Mouse (Mus musculus) kidney, postnatal 36 days (tissue): ENCODE results near the gene Card14.
"Not testable (repeated sequence)": the region's sequence is repeated elsewhere in the genome, so short reads cannot be mapped to it uniquely, and the experiment has no call there.

ENCODE experiments used
- DNase-seq, 2 experiments: peaks; one replicate each; pipeline ENCODE4 v3.0.0; 2021 to 2022; ENCODE audit warnings: mixed read lengths in 2 of 2

Gene Card14

GRCm38 (mm10) chr11:119359089-119359488 lies 51.5 kb downstream of the Card14 start:
- DNase-seq = no peak

DNA sequence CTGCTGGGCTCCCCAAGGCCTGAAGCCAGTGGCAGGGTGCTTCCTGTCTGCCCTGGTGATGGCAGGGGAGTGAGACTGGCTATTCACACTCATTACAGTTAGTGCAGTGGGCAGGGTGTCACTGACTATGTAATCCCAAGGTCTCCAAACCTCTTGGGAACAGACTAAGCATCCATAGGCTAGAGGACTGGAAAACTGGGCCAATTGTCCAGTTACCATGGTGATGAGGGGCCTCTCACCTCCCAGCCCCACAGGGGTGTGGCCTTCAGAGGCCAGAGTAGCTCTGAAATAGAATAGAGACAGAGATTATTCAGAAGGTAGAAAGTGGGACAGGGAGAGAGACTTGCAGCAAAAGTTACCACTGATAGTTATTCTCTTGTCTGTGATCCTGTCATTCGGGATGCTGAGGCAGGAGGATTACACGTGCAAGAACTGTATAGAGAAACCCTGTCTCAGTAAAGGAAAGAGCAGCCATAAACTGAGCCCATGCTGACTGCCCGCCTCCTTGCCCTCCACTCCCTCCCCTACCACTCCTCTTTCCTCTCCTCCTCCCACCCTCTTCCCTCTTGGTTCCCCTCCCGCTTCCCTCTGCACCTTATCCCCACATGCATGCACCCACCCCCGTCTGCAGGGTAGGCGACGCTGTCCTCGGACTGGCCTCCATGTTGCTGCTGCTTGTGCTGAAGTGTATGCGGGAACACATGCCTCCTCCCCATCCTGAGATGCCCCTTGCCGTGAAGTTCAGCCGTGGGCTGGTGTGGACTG lies 55.4 kb downstream of the Card14 start:
- no peak for DNase-seq

DNA sequence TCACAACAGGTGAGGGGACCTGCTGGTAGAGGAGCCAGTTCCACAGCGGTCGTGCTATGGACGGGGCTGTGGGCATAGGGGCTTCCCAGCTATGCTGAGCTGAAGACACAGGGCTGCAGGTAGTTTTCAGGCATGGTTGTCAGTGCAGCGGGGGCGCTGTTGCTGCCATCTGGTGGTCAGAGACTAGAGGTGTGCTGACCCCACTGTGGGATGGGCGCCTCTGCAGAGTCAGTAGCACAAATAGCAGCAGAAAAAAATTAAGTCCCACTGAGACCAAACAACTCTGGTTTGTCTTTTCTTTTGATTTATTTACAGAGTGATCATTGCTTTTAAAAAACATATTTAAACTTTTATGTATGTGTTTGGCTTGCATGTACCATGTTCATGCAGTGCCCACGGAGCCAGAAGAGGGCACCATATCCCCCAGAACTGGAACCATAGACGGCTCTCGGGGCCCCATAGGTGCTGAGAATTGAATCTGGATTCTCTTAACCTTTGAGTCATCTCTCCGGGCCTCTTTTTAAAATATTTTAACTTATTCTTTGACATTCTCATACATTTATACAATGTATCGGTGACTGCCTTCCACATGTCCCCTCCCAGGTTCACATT lies 56.1 kb downstream of the Card14 start:
- DNase-seq = peak; percentile 63 to 85

GRCm38 (mm10) chr11:119375425-119375824 lies 67.9 kb downstream of the Card14 start:
- no peak for DNase-seq

GRCm38 (mm10) chr11:119377326-119377725 lies 69.8 kb downstream of the Card14 start:
- DNase-seq = no peak

DNA sequence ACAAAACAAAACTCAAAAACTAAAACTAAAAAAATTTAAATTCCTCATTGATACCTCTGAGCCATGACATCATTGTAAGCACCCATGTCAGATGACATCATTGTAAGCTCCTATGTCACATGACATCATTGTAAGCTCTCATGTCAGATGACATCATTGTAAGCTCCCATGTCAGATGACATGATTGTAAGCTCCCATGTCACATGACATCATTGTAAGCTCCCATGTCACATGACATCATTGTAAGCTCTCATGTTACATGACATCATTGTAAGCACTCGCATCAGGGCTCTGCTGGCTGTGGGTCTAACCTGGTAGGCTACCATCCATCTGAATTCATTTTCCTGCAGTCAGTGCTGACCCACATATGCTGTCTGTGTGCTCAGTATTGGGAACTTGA lies 71.0 kb downstream of the Card14 start:
- no peak for DNase-seq

DNA sequence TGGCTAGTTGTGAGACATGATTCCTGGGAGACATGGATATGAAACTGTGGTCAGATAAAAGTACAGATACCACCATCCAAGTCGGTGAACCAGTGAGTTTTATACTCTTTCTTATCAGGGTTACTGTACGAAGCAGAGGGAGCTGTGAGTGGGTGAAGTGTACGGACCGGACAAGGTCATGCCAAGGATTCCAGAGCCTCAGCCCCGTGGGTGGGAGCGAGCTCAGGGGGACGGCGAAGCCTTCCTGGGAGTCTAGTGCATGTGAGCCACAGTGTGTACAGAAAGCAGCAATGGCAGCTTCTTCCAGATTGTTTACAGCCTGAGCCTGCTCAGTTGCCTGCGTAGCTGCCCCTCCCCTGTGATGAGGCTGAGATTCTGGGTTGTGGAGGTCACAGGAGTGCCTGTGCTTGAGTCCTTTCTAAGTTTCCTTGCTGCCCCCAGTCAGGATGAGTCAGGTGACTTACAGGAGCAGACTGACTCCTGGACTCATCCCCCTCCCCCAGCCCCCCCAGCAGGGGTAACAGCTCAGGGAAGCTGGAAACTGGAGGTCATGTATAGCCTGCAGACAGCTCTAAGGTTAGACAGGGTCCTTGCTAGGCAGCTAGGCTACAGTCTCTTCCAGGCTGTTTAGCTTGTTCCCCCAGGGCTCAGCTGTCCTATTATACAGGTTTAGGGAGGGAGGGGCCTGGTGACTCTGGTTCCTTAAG lies 74.2 kb downstream of the Card14 start:
- DNase-seq = no peak

DNA sequence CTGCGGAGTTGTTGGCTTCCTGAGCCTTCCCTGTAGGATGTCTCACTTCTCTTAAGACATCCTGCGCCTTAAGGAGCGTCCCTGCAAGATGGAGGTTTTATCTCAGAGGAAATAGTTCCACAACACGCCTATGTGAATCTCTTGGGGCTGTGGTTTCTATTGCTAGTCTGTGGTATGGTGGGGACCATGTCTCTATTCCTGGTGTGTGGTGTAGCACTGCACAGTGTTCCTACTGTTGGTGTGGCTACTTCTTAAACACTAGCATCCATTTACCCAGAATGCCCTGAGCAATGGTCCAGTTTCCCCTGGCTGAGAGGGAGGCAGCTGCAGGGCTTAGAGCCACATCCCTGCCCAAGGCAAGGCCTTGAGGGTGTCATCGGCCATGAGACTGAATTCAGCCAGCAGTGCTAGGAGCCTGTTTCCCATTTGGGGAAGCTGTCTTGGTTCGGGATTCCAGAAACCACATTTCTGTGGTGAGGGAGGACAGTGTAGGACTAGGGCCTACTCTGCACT lies 74.8 kb downstream of the Card14 start:
- DNase-seq = no peak

- no peak for DNase-seq
Observed at GRCm38 (mm10) chr11:119384904-119385303, 77.3 kb downstream of the Card14 start.

- DNase-seq = no peak
Observed at GRCm38 (mm10) chr11:119386306-119386705, 78.7 kb downstream of the Card14 start.

DNA sequence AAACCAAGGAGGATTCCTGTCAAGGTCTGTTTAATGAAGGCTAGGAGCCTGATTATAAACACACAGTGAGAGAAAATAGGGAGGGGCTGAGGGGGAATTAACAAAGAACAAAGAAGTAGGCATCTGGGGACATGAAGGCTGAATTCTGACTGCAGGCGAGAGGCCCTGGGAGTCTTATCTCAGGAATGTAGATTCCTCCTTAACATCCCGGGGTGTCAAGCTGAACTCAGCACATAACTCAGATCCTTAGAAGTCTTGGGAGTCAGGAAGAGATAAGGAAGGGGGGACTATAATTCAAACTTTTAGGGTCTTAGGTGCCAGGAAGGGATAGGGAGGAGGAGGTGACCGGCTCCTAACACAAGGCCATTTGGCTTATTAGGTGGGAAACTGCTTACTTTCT lies 79.7 kb downstream of the Card14 start:
- not testable (repeated sequence) for DNase-seq

DNA sequence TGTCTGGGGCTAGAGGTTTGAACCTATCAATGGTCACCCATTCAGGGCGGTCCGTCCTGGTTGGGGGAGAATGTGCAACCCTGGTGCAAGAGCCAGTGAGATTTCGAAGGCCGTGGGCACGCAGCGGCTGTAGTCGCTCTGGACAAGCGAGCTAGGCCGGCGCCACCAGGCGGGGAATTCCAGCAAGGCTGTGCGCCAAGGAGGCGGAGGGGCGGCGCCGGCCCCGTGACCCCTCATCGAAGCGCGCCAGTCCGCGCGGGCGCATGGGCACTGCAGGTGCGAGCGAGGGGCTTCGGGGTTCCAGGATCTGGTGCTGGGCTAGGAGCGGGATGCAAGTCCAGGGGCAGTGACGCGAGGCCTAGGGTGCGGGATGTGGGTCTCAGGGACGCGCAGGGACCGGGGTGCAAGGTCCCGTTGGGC lies 82.3 kb downstream of the Card14 start:
- DNase-seq = peak; percentile 87 to 93

DNA sequence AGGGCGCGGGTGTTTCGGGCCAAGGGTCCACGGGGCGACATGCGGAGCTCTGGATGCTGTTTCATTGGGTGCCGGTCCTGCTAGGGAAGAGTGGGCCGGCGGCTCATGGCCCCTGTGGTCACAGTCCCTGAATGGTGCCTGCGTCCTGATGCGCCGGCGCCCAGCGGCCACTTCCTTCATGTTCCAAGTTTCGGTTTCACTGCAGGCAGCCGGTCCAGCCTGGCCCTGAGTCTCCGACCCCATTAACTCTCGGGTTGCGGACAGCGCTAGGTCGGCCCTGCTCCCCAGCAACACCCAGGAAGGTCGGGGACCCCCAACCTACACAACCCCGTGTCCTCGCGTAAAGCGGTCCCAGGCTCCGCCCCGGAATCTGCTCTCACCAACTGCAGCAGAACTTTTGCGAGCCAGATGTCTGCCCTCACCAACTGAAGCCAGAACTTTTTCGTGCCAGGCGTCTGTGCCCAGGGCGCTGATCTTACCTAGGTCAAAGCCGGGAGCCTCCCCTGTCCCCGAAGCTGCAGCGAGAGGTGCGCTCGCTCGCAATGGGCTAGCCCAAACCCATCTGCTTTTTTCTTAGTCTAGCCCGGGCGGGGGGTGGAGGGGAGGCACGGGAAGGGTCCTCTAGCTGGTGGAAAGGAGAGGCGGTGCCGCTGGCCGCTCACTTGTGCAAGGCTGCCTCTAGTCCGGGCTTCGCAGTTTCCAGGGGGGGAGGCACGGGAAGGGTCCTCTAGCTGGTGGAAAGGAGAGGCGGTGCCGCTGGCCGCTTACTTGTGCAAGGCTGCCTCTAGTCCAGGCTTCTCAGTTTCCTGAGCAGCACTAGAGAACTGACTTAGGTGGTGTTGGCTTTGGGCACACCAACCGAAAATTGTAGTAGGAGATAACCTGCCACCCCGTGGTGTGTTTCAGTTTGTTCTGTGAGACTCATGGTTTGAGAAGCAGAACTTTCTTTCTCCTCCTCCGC lies 83.0 kb downstream of the Card14 start:
- DNase-seq = peak; percentile 76 to 85

DNA sequence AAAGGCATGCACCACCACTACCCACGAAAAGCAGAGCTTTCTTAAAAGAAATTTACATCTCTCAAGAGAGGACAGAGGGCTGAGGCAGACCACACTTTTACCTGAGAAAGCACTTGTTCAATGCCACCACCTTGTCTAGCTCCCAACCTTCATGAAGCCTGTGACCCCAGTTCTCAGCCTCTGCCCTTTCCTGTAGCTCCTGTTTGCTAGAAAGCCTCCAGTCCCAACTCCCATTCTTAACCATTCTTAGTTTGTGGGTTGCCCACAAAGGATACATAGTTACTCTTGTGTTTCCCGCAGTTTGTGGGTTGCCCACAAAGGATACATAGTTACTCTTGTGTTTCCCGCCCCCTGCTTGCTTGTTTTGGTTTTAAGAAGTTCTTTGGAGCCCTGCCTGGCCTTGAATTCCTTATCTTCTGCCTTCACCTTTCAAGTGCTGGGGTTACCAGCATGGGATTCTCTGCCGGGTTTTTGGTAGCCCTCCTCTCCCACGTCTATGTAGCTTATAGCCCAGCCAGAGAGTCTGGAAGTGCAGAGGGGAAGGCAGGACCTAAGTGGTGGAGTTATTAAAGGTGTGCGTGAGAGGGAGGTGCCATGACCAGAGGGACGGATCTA lies 83.9 kb downstream of the Card14 start:
- DNase-seq = no peak

DNA sequence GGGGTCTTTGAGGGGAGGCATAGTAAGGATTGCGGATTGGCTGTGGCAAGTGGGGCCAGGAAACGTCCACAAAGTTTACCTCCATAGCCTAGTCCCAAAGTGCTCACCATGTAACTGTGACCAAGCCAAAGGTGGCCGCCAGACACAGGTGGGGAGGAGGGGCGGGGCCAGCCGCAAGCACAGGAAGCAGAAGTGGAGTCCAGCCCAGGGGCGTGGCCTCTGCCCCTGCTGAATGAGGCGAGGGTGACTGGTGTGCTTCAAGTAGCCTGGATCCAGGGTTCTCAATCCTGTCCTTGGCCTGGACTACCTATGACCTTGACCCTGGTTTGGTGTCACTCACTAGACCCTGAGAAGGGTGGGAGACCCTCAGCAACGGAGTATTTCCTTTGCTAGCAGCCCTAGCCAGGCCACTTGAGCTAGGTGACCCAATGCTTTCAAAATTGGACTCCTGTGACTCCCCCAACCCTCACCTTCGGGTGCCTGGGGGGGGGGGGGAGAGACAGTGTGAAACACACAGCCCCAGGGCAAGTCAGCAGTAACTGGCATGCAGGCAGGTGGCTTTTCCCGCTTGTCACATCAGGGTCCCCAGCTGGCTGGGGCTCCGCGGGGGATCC lies 84.5 kb downstream of the Card14 start:
- DNase-seq = peak; percentile 89 to 95

- DNase-seq = peak; percentile 73 to 81
Observed at GRCm38 (mm10) chr11:119392800-119393482, 85.4 kb downstream of the Card14 start, which contains the start of gene Rnf213. Gene Rnf213, plus strand, starts transcription at chr11:119393100.

DNA sequence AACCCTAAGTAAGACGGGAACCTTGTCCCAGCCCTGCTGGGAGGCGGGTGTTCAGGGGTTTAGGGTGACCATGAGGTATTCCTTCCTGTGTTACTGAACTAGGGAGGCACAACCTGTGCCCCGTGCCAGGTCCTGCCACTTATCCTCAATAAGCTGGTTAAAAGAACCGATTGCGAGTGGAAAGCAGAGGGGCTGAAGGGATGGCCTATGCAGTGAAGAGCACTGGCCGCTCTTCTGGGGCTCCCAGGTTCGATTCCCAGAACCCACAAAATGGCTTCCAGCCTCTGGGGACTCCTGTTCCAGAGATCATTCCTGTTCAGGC lies 85.9 kb downstream of the Card14 start:
- no peak for DNase-seq

- DNase-seq = peak in 1 of 2 experiments; percentile 25
Observed at GRCm38 (mm10) chr11:119394210-119394609, 86.6 kb downstream of the Card14 start.
